In genomic region chr7:19023357-19023814, GRCm38 (mm10) we compare ENCODE assay signal across 8 mouse cellular contexts. TPM values are rescaled to one million over a fixed set of nuclear protein-coding genes. Genes with fewer than 3 reads are reported as not detected.
A peak's percentile ranks its signal among the peaks of the same experiment; 100 is the strongest.
DNase-seq lines count a peak whose midpoint lies in the region; ATAC-seq and TF ChIP-seq lines count a peak whose summit lies in the region.

Gene Foxa3, minus strand, starts transcription at chr7:19023538.

- peaks cover 20% of the 10 kb centered on the region for H3K79me2 ChIP-seq in myocyte (ENCODE audit: control insufficient read depth, insufficient read depth)

- peak within 1 kb of the TSS; percentile 77 for H3ac ChIP-seq in myocyte (ENCODE audit: control insufficient read depth, insufficient read length)

- WGBS in liver, embryonic 12.5 days (ENCODE audit: insufficient replicate concordance) = 7% methylated on average over 29 of the region's 30 CpGs

- no peak for TF ChIP-seq POLR2A in bone marrow macrophage, adult 2 months (IDR thresholded peaks at IDR 0.05; ENCODE audit: borderline replicate concordance, low read depth, low read length)
- no peak for TF ChIP-seq POLR2A in myocyte (IDR thresholded peaks at IDR 0.05; ENCODE audit: insufficient read length, low read depth)

- peak within 1 kb of the TSS; percentile 96 for H3K9ac ChIP-seq in liver, embryonic 12.5 days

- DNase-seq in cerebellum, adult 11 months = peak; percentile 62
- DNase-seq in gastrocnemius, adult 8-10 months (ENCODE audit: low spot score in 2 of 2) = peak; percentile 33 to 69
- peak; percentile 85 for DNase-seq in induced T-regulatory cell, adult 2 months (ENCODE audit: low read depth)
- DNase-seq in yolk sac, embryonic 10.5 days (ENCODE audit: low spot score) = peak; percentile 83

- ATAC-seq in cerebellum, adult (ENCODE audit: insufficient number of reproducible peaks, low FRiP score, low TSS enrichment) = no peak
- peak; percentile 35 for ATAC-seq in liver, embryonic 12.5 days

- peaks cover 50% of the 10 kb centered on the region for H3K27me3 ChIP-seq in liver, embryonic 12.5 days (replicated peaks)
- peaks cover 3% of the 10 kb centered on the region for H3K27me3 ChIP-seq in myocyte (ENCODE audit: control insufficient read depth, insufficient read depth, insufficient read length)

- H3K27ac ChIP-seq in bone marrow macrophage, adult 2 months (ENCODE audit: insufficient read depth, low read depth, low read length) = no peak within 1 kb of the TSS
- H3K27ac ChIP-seq in liver, embryonic 12.5 days = peak within 1 kb of the TSS; percentile 76

- peaks cover 2% of the 10 kb centered on the region; the same call in 1 of the 2 replicates for H3K36me3 ChIP-seq in liver, embryonic 12.5 days
- no peaks in the 10 kb centered on the region for H3K36me3 ChIP-seq in myocyte (ENCODE audit: control insufficient read depth, insufficient read depth)

- TF ChIP-seq CTCF in bone marrow macrophage, adult 2 months (IDR thresholded peaks at IDR 0.05; ENCODE audit: low read depth, low read length) = 0 out of 2 replicates have a peak, but pooled peaks have one; percentile 14

- H3K4me1 ChIP-seq in bone marrow macrophage, adult 2 months (ENCODE audit: control insufficient read depth, insufficient read depth, low read length) = peaks cover 25% of the 10 kb centered on the region
- H3K4me1 ChIP-seq in liver, embryonic 12.5 days = peaks cover 42% of the 10 kb centered on the region

- H3K4me2 ChIP-seq in liver, embryonic 12.5 days = peak within 1 kb of the TSS; percentile 81
- peak within 1 kb of the TSS; percentile 55 for H3K4me2 ChIP-seq in myocyte (ENCODE audit: low read depth)

- H3K9me3 ChIP-seq in liver, embryonic 12.5 days (replicated peaks) = no peaks in the 10 kb centered on the region

- H3K4me3 ChIP-seq in bone marrow macrophage, adult 2 months (ENCODE audit: insufficient read depth, low read length) = peak within 1 kb of the TSS; percentile 98
- H3K4me3 ChIP-seq in liver, embryonic 12.5 days = peak within 1 kb of the TSS; percentile 94
- peak within 1 kb of the TSS; percentile 60 for H3K4me3 ChIP-seq in myocyte

TF ChIP-seq in myocyte, 11 proteins besides CTCF, POLR2A, EP300 and RAD21:
- TF ChIP-seq TCF3 (IDR thresholded peaks at IDR 0.05; ENCODE audit: insufficient read length, low read depth) (no peak), POLR2AphosphoS2 (IDR thresholded peaks at IDR 0.05; ENCODE audit: insufficient read length, low read depth) (no peak), E2F4 (IDR thresholded peaks at IDR 0.05; ENCODE audit: insufficient read depth) (no peak), MAX (IDR thresholded peaks at IDR 0.05; ENCODE audit: low read depth) (no peak), TCF12 (IDR thresholded peaks at IDR 0.05; ENCODE audit: insufficient read depth, poor library complexity, severe bottlenecking) (no peak), MYOG (IDR thresholded peaks at IDR 0.05; ENCODE audit: control insufficient read depth in 1 of 3, insufficient read depth in 1 of 3, insufficient read length in 2 of 3, low read depth in 2 of 3) (no peak)
TF ChIP-seq in myocyte: peak in this region for 0.

RNA-seq across cellular contexts. Expression of gene Foxa3, which starts in this region (rescaled TPM):
- not detected in 2 replicates for polyA plus RNA-seq in bone marrow macrophage, adult 2 months (2012; ENCODE audit: insufficient read depth, insufficient read length, missing spikeins)
- not detected for total RNA-seq in gastrocnemius, adult 8-10 months (2022)
- polyA plus RNA-seq in liver, embryonic 12.5 days (2016; fragmentation: Nextera tagmentation; extraction: Ambion mirVana) = 25.3 and 26.6 TPM in 2 replicates
- 0.12 TPM for polyA plus RNA-seq in myocyte (2012; fragmentation: generic; extraction: Trizol)

Comparison
In these comparisons a context has a peak if more than half of its experiments do, and no peak if none do; other contexts are left out.
1. RNA of gene Foxa3 (polyA plus RNA-seq): 25.3 to 26.6 TPM in liver, embryonic 12.5 days; 0.12 TPM in myocyte (single experiment) and not detected in bone marrow macrophage, adult 2 months; every median in the first group is over 10 times any median in the second.
2. Peak in DNase-seq in gastrocnemius, adult 8-10 months; RNA of the gene not detected or under 1 TPM.
3. Peak in every context shown above with its lines, with median percentiles within 50 percentile points of each other: DNase-seq and H3K4me3 ChIP-seq.